Mouse (Mus musculus): ENCODE data around the gene A930004D18Rik.

Gene A930004D18Rik

DNA sequence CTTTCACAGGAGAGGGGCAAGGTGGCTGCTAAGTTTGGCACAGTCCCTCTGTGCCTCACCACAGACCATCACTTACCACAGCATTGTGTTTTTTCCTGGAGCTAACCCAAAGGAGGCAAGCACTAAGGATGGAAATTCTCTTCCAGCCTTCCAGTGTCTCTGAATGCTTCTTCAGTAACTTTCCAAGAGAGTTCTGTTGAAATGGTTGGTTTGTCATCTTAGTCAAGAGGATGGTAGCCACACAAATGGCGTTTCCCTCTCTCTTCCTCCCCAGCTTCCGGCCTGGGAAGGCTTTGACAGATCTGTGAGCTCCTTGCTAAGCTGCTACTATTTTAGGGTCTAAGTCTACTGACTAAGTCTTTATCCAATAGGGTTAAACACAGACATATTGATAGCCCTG is at the start of gene A930004D18Rik:
Gene A930004D18Rik (minus strand): TSS at position 247 of the 400 bp plus-strand sequence.
- DNase-seq (ENCODE audit: low read depth in 1 of 2, low spot score in 2 of 2): no peak

DNA sequence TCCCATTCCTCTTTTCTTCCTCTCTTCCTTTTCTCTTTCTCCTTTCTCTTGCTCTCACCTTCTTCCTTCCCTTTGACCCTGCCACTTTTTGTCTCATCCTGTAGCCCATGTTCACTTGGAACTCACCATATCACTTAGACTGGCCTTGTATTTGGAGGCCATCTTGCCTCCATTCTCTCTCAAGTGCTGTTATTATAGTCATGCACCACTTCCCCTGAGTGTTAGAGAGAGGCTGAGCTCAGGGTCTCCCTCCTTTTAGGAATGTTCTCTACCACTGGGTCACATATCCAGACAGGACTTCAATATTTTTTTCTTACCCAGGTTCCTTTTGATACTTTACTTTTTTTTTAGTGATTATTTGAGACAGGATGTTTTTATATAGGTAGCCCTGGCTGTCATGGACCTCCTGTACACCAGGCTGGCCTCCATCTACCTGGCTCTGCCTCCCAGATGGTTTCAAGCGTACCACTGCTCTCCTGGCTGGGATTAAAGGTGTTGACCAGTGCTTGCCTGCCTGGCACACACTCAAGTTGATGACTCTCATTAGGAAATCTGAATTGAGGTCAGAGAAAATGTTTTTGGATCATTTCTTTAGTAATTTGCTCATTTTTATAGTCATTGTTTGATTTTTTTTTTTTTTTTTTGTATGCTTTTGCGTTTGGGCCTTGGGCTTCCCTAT is 42.8 kb upstream of the A930004D18Rik start:
- DNase-seq (ENCODE audit: low read depth in 1 of 2, low spot score in 2 of 2): no peak

DNA sequence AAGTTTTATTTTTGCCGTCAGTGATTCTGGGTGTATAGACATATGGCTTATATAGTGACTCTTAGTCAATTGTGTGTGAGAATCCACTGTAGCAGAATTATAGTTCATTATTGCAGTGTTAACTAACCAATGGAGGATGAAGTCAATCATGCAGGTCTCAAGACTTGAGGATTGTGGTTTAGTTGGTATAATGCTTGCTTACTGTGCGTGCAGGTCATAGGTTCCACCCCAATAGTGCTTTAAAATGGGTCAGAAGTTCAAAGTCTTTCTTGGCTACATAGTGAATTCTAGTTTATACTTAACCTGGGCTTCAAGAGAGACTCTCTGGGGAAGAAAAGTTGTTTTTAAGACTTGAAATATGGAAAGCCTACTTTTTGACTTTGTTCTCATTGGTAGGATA is 34.4 kb upstream of the A930004D18Rik start:
- no peak for DNase-seq (ENCODE audit: low read depth in 1 of 2, low spot score in 2 of 2)

GRCm38 (mm10) chr2:18068071-18068796 is 30.7 kb upstream of the A930004D18Rik start:
- DNase-seq (ENCODE audit: low read depth in 1 of 2, low spot score in 2 of 2): no peak

DNA sequence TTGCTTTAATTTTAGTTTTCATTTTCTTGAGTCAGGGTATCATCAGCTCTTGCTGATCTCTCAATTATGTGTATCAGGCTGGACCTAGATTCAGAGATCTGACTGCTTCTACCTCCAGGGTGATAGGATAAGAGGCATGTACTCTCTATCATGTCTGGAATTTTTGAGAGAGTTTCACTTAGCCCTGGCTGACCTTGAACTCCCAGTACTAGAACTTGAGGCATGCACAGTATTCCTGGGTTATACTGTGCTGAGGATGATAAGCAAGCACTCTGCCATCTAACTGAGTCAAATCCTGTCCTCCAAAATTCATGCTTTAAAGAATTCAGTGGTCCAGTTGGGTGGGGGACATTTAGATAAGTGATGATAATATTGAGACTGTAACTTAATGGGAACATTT is 28.9 kb upstream of the A930004D18Rik start:
- no peak for DNase-seq (ENCODE audit: low read depth in 1 of 2, low spot score in 2 of 2)

DNA sequence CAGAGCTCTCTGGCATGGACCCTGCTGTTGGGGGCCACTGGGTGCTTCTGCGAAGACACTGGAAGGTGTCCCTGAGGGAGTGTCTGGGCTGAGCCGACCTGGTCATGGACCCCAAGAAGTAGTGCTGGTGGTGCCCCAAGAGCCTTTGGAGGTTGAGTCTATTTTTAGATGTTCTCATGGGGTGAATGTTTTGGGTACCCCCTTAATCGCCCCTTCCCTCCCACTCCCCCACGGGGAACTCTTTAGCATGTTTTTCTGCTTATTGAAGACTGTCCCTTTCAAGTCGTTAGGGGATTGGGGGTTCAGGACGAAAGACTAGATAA is 28.1 kb upstream of the A930004D18Rik start:
- DNase-seq (ENCODE audit: low read depth in 1 of 2, low spot score in 2 of 2): no peak

DNA sequence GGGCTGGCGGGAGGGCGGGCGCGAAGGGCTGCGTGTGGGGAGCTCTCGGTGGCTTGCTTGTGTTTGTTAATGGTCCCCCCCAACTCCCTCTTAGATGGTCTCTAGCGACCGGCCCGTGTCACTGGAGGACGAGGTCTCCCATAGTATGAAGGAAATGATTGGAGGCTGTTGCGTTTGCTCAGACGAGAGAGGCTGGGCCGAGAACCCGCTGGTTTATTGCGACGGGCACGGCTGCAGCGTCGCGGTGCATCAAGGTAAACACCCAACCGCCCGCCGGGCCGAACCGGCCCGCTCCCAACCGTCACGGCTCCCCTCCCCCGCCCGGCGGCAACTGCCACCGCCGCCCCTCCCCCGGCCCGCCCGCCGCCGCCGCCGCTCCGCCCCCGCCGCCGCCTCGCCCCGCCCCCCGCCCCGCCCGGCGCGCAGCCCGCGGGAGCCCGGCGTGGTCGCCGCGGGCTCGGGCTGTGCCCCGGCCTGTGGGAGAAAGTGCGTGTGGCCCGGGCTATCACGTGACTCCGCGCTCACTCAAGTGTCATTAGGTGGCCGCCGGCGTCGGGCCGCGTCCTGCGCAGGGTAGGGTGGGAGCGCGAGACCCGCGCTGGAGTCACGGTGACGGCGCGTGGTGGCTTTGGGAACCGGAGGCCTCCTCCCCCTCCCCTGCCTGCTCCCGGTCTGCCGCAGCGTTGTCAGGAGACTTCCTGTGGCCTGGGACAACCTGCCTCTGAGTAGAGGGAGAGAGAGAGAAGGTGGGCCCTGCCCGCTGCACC is 27.6 kb upstream of the A930004D18Rik start:
- DNase-seq (ENCODE audit: low read depth in 1 of 2, low spot score in 2 of 2): peak in 1 of 2 experiments; percentile 42

GRCm38 (mm10) chr2:18064356-18064858 is 26.9 kb upstream of the A930004D18Rik start:
- peak in 1 of 2 experiments; percentile 76 for DNase-seq (ENCODE audit: low read depth in 1 of 2, low spot score in 2 of 2)

GRCm38 (mm10) chr2:18063763-18064251 is 26.3 kb upstream of the A930004D18Rik start:
- peak in 1 of 2 experiments; percentile 44 for DNase-seq (ENCODE audit: low read depth in 1 of 2, low spot score in 2 of 2)

GRCm38 (mm10) chr2:18060396-18060795 is 22.9 kb upstream of the A930004D18Rik start:
- DNase-seq (ENCODE audit: low read depth in 1 of 2, low spot score in 2 of 2): no peak

DNA sequence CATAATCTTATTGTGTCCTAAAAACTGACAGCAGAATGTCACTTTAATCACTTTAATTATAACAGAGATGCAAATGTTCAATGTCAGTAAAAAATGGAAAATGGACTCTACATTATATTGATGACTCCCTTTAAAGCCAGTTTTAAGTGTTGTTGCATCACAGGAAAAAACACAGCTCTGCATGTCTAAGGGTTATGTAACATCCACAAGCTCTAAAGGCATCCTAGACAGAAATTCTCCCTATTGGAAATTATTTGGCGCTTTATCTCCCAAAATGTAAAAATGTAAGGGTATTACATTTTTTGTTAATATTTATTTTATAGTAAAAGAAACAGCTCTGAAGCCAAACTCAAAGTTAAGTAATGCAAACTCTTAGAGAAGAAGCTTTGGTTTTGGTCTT is 22.4 kb upstream of the A930004D18Rik start:
- no peak for DNase-seq (ENCODE audit: low read depth in 1 of 2, low spot score in 2 of 2)

DNA sequence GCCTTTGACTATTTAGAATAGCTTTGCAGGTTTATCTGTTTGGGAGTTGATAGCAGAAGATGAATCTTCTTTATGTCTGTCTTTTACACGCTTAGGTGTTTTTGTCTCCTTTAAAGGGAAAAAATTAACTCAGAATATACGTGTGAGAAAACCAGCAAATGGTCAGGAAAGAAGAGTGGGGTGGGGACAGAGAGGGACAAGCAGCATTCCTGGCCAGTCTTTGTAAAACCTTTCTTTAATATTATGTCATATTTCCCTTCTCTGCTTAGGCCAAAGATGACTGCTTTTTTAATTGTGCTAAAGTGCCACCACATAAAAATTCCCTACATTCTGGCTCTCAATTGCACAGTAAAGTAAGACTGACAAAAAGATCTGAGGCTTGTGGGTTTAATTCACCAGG is 21.5 kb upstream of the A930004D18Rik start:
- no peak for DNase-seq (ENCODE audit: low read depth in 1 of 2, low spot score in 2 of 2)

GRCm38 (mm10) chr2:18058146-18058708 is 20.7 kb upstream of the A930004D18Rik start:
- DNase-seq (ENCODE audit: low read depth in 1 of 2, low spot score in 2 of 2): no peak

GRCm38 (mm10) chr2:18057336-18058145 is 20.0 kb upstream of the A930004D18Rik start:
- DNase-seq (ENCODE audit: low read depth in 1 of 2, low spot score in 2 of 2): peak in 1 of 2 experiments; percentile 60

DNA sequence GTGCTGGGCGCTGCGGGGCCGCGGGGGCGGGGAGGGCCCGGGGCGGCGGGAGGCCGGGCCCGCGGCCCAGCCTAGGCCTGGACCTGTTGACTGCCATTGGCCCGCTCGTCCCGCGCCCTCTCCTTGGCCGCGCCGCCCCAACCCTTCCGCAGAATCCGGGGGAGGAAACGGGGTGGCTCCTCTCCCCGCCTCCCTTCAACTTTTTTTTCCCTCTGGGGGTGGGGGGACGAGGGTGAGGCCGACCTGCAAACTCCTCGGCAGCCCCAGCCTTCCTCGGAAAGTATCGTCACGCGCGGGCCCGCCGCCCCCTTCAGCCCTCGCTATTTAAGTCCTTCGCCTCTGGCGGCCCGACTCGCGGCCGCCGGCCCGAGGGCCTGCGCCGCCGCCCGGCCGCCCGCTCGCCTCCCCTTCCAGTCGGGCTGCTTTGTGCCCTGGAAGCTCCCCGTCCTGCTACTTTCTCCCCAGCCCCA is 19.3 kb upstream of the A930004D18Rik start:
- peak; percentile 76 to 85 for DNase-seq (ENCODE audit: low read depth in 1 of 2, low spot score in 2 of 2)

GRCm38 (mm10) chr2:18055929-18056785 is 18.6 kb upstream of the A930004D18Rik start:
- peak; percentile 70 to 84 for DNase-seq (ENCODE audit: low read depth in 1 of 2, low spot score in 2 of 2)

- no peak for DNase-seq (ENCODE audit: low read depth in 1 of 2, low spot score in 2 of 2)
Observed at GRCm38 (mm10) chr2:18055016-18055928, 17.7 kb upstream of the A930004D18Rik start, which contains the start of gene Mllt10. Gene Mllt10, plus strand, starts transcription at chr2:18055237.

GRCm38 (mm10) chr2:18053951-18054530 is 16.5 kb upstream of the A930004D18Rik start:
- no peak for DNase-seq (ENCODE audit: low read depth in 1 of 2, low spot score in 2 of 2)

Data from monocyte, adult 2 months (primary cell).